Mouse (Mus musculus) granulocyte monocyte progenitor cell, adult 5-6 weeks (primary cell): ENCODE measurements around the gene Tsacc. TPM values are rescaled to one million over a fixed set of nuclear protein-coding genes. Genes with fewer than 3 reads are reported as not detected.

Source experiments
- ATAC-seq: replicated peaks from 2 replicates; pipeline ENCODE4 v1.8.0; 2016; ENCODE audit warnings: mild to moderate bottlenecking, moderate TSS enrichment, inconsistent platforms; ENCODE audit not compliant: poor library complexity, severe bottlenecking
- total RNA-seq, 2 experiments: library from RNA; stranded (forward) in 1 of 2; stranded (reverse) in 1 of 2; fragments of 200-712, 200-1000 nt in 1 of 2; fragments of >200 nt in 1 of 2; fragmentation: Nextera tagmentation in 1 of 2; gene quantifications; 2 replicates each; pipeline ENCODE4 v1.2.3; 2014 to 2017

The Tsacc gene
- total RNA-seq, 2 experiments from 2014 or later = 7.5 to 19.0 TPM

- ATAC-seq = no peak
Observed at GRCm38 (mm10) chr3:88241045-88241786, 55.6 kb downstream of the Tsacc start.

GRCm38 (mm10) chr3:88239446-88239845 is 57.4 kb downstream of the Tsacc start:
- ATAC-seq = no peak

GRCm38 (mm10) chr3:88238866-88239391 is 57.9 kb downstream of the Tsacc start:
- ATAC-seq = no peak

GRCm38 (mm10) chr3:88237556-88238194 is 59.1 kb downstream of the Tsacc start:
- peak; percentile 75 for ATAC-seq

DNA sequence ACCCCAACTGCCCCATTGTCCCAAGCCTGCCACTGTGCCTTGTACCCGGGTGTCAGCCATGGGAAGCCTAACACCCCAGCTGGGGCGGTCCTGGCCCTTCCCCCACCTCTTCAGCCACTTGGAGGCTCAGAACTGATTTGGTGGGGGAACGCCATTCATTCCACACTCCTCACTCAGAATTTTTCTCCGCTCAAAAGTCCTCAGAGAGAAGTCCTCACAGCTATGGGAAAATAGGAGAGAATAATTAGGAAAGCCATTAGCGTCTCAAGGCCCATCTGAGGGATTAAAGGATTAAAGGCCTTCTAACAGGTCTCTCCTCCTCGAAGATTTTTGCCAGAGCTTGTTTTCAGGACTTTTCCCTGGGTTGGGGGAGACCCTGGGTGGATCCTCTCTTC is 59.6 kb downstream of the Tsacc start:
- no peak for ATAC-seq

DNA sequence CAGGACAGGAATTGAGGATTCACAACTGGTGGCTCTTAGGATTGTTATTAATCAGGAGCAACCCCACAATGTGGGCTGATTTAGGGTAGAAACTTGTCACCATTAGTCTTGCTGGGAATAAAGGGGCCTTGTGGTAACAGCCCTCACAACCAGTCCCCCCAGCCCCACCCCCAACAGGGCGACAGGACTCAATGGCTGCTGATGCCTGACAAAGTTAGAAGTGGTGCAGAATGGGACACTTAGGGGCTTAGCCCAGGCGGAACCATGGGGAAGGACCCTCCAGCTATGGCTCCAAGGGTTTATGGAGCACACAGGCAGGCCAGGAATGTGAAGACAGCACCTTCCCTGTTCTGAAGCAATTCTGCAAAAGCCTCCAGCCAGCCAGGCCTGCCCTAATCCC is 61.2 kb downstream of the Tsacc start:
- ATAC-seq = no peak

- ATAC-seq = no peak
Observed at GRCm38 (mm10) chr3:88235216-88235615, 61.6 kb downstream of the Tsacc start.

DNA sequence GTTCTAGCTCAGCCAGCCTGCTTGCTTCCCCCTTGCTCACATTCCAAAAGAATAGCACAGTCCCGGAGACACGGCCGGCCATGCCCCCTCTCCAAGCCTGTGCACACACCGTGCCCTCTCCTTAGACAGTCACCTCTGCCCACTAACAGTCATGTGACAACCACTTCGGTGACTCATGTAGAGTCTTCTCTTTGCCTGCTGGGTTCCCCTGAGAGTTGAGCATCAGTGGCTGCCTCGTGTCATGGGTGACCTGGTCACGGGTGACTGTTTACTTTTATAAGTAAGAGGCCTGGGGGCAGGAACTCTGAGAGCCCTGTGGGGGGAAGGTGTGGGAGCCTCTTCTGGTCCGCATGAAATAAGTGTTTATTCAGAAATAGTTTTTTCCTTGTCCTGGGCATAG is 62.8 kb downstream of the Tsacc start:
- no peak for ATAC-seq

- ATAC-seq = no peak
Observed at GRCm38 (mm10) chr3:88232851-88233649, 63.7 kb downstream of the Tsacc start.

Other genes starting within 250 kb of the Tsacc start
- 73.8 and 84.3 TPM in 2 replicates for gene Naxe, start 238.5 kb downstream of the Tsacc start, total RNA-seq (2014; fragmentation: Nextera tagmentation)
- gene Naxe, start 238.5 kb downstream of the Tsacc start, total RNA-seq (2017) = 34.3 and 36.1 TPM in 2 replicates
- not detected in 2 replicates for gene Ttc24, start 218.7 kb downstream of the Tsacc start, total RNA-seq (2014; fragmentation: Nextera tagmentation)
- not detected in 2 replicates for gene Ttc24, start 218.7 kb downstream of the Tsacc start, total RNA-seq (2017)
- 5.9 and 9.9 TPM in 2 replicates for gene Iqgap3, start 215.0 kb downstream of the Tsacc start, total RNA-seq (2014; fragmentation: Nextera tagmentation)
- gene Iqgap3, start 215.0 kb downstream of the Tsacc start, total RNA-seq (2017) = 19.5 and 19.9 TPM in 2 replicates
- gene Mef2d, start 154.6 kb downstream of the Tsacc start, total RNA-seq (2014; fragmentation: Nextera tagmentation) = 119 and 132 TPM in 2 replicates
- gene Mef2d, start 154.6 kb downstream of the Tsacc start, total RNA-seq (2017) = 42.4 and 52.4 TPM in 2 replicates
- gene Rhbg, start 42.3 kb downstream of the Tsacc start, total RNA-seq (2014; fragmentation: Nextera tagmentation) = not detected in 2 replicates
- gene Rhbg, start 42.3 kb downstream of the Tsacc start, total RNA-seq (2017) = not detected in 2 replicates
- not detected in 2 replicates for gene Gm38392, start 9.8 kb downstream of the Tsacc start, total RNA-seq (2014; fragmentation: Nextera tagmentation)
- not detected in 2 replicates for gene Gm38392, start 9.8 kb downstream of the Tsacc start, total RNA-seq (2017)
- gene Cct3, start 117 bp upstream of the Tsacc start, total RNA-seq (2014; fragmentation: Nextera tagmentation) = 499 and 506 TPM in 2 replicates
- 381 TPM in 2 replicates for gene Cct3, start 117 bp upstream of the Tsacc start, total RNA-seq (2017)
- gene Glmp, start 28.0 kb upstream of the Tsacc start, total RNA-seq (2014; fragmentation: Nextera tagmentation) = 123 and 165 TPM in 2 replicates
- gene Glmp, start 28.0 kb upstream of the Tsacc start, total RNA-seq (2017) = 26.7 and 29.3 TPM in 2 replicates
- 0.56 and 2.0 TPM in 2 replicates for gene Tmem79, start 39.1 kb upstream of the Tsacc start, total RNA-seq (2014; fragmentation: Nextera tagmentation)
- gene Tmem79, start 39.1 kb upstream of the Tsacc start, total RNA-seq (2017) = 0.78 and 1.8 TPM in 2 replicates
- gene Smg5, start 39.3 kb upstream of the Tsacc start, total RNA-seq (2014; fragmentation: Nextera tagmentation) = 50.8 and 53.1 TPM in 2 replicates
- gene Smg5, start 39.3 kb upstream of the Tsacc start, total RNA-seq (2017) = 64.1 and 79.0 TPM in 2 replicates
- gene Paqr6, start 67.6 kb upstream of the Tsacc start, total RNA-seq (2014; fragmentation: Nextera tagmentation) = not detected in 2 replicates
- gene Paqr6, start 67.6 kb upstream of the Tsacc start, total RNA-seq (2017) = not detected in 2 replicates
- gene Bglap3, start 75.7 kb upstream of the Tsacc start, total RNA-seq (2014; fragmentation: Nextera tagmentation) = not detected in 2 replicates
- gene Bglap3, start 75.7 kb upstream of the Tsacc start, total RNA-seq (2017) = not detected in 2 replicates
- gene Bglap2, start 81.7 kb upstream of the Tsacc start, total RNA-seq (2014; fragmentation: Nextera tagmentation) = not detected in 2 replicates
- not detected in 2 replicates for gene Bglap2, start 81.7 kb upstream of the Tsacc start, total RNA-seq (2017)
- not detected in 2 replicates for gene Bglap, start 87.5 kb upstream of the Tsacc start, total RNA-seq (2014; fragmentation: Nextera tagmentation)
- not detected in 2 replicates for gene Bglap, start 87.5 kb upstream of the Tsacc start, total RNA-seq (2017)
- gene Pmf1, start 113.3 kb upstream of the Tsacc start, total RNA-seq (2014; fragmentation: Nextera tagmentation) = 115 and 122 TPM in 2 replicates
- 128 and 141 TPM in 2 replicates for gene Pmf1, start 113.3 kb upstream of the Tsacc start, total RNA-seq (2017)
- 13.1 and 13.5 TPM in 2 replicates for gene Slc25a44, start 128.1 kb upstream of the Tsacc start, total RNA-seq (2014; fragmentation: Nextera tagmentation)
- 11.6 and 13.8 TPM in 2 replicates for gene Slc25a44, start 128.1 kb upstream of the Tsacc start, total RNA-seq (2017)
- gene Sema4a, start 164.2 kb upstream of the Tsacc start, total RNA-seq (2014; fragmentation: Nextera tagmentation) = 24.0 and 38.5 TPM in 2 replicates
- gene Sema4a, start 164.2 kb upstream of the Tsacc start, total RNA-seq (2017) = 25.1 and 35.7 TPM in 2 replicates
- gene Lmna, start 213.0 kb upstream of the Tsacc start, total RNA-seq (2014; fragmentation: Nextera tagmentation) = not detected in 2 replicates
- 0.41 and 1.6 TPM in 2 replicates for gene Lmna, start 213.0 kb upstream of the Tsacc start, total RNA-seq (2017)
- gene Mex3a, start 235.4 kb upstream of the Tsacc start, total RNA-seq (2014; fragmentation: Nextera tagmentation) = 3.8 and 5.1 TPM in 2 replicates
- 1.7 and 2.5 TPM in 2 replicates for gene Mex3a, start 235.4 kb upstream of the Tsacc start, total RNA-seq (2017)